Mouse (Mus musculus) right cerebral cortex, adult 2 months (tissue): Measurements from ENCODE around the gene Man1a2.

Source experiments
- DNase-seq, 2 experiments: peaks; one replicate each; pipeline ENCODE4 v3.0.0; 2021 to 2022; ENCODE audit warnings: low spot score in 2 of 2

Gene Man1a2

DNA sequence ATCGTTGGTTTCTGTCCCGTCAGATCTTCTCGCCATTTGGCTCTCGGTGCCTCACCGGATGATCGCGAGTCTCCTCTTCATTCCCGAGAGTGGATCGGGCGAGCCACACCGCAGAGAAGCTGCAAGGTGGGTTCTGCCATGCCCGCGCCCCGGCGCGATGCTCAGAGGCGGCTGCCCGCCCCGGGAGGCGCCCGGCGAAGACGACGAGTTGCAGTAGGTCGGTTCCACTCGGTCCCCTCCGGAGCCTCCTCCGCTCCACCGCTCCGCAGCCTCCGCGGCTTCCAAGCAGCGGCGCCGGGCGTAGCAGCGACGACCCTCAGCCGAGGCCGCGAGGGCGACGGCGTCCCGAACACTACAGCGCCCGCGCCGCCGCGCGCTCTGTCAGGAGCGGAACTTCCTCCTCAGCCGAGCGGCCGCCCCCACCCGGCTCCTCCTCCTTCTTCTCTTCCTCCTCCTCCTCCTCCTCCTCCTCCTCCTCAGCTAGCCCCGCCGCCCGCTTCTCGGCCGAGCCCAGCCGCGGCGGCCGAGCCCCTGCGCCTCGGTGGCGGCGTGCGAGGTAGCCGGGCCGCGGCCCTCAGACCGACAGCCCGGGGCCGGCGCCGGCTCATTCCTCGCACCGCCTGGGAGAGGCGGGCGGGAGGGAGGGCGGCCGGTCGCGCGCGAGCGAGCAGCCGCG is at the start of gene Man1a2:
Man1a2 (minus strand) TSS at position 417 of the 676 bp plus-strand sequence.
- peak; percentile 77 to 80 for DNase-seq

DNA sequence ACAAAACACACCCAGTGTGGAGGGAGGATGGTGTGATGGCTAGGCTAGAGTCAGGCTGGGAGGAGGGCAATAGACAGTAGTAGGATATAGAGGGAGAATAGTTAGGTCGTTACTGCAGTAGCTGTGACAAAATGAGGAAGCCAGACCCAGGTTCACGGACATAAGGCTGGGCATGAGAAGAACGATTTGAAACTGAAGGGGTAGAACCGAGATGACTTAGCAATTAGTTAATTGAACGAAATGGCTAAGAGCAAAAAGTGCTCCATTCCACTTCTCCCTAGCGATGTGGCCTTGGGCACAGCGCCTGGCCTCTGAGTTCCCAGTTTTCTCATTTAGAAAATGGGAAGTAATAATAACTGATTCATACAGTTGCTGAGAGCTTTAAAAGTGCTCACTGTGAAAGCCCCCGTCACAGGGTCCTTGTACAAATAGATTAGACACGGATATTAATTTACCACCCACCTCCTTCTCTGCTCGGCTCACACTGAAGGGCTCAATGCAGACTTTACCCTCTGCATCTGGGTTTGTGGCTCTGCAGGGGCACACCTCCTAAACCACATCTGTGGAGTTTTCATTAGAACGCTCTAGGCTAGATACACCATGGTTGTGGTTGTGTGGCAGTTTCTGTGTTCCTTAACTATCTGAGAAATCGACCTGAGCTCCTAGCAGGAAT is 49.3 kb upstream of the Man1a2 start:
- no peak for DNase-seq

DNA sequence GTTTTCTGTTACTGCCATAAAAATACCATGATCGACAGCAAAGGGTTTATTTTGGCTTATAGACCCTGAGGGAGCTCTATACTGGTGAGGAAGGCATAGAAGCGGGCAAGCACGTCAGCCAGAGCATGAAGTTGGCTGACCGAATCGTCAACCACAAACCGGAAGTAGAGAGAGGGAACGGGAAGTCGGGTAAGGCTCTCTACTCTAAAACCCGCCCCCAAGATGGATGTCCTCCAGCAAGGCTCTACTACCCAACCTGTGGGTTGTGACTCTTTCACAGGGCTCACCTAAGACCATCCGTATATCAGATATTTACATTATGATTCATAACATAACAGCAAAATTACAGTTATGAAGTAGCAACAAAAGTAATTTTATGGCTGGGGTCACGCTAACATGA is 46.6 kb upstream of the Man1a2 start:
- DNase-seq, result no peak

DNA sequence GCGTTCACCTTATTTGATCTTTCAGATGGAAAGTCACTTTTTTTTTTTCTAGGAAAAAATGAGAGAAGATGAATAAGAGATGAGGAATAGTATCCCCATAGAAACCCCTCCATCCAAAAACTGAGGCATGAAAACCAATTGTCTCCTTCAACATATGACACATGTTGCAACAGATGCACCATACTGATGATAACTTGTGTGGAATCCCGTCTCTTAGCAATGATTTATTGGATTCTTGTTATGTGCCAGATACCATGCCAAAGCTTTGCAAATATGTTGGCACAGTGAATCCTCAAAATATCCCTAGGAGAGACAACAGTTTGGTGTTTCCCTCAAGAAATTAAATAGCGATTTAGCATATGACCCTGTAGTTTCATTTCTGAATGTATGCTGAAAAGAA is 46.0 kb upstream of the Man1a2 start:
- no peak for DNase-seq

DNA sequence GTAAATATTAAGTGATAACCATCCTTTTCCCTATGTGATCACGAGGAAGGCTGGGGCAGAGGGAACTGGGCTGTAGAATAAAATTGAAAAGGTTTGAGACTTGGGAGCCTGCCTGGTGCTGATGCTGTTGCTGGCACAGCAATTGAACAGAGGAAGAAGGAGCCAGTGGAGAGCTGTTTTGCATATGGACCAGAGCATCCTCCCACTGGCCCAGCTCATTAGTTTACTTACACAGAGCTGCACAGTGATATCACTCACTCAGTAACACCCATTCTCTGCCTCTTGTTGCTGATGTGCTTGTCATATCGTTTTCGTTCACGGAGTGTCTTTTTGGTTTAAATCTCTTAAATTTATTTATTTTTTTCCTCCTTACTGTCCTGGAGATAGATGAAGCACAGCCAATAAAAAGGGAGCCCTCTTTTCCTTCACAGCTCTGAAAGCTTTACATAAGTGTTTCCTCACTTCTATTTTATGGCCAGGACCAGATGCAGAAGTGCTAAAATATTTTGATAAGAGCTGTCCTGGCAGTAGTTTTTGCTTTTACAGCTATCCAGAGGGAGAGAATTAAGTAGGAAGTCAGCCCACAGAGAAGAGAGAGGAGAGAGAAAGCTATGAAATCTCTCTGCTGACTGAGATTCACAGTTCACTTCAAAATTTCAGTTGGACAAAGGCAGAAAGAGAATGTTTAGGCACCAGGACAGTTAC is 42.9 kb upstream of the Man1a2 start:
- no peak for DNase-seq

DNA sequence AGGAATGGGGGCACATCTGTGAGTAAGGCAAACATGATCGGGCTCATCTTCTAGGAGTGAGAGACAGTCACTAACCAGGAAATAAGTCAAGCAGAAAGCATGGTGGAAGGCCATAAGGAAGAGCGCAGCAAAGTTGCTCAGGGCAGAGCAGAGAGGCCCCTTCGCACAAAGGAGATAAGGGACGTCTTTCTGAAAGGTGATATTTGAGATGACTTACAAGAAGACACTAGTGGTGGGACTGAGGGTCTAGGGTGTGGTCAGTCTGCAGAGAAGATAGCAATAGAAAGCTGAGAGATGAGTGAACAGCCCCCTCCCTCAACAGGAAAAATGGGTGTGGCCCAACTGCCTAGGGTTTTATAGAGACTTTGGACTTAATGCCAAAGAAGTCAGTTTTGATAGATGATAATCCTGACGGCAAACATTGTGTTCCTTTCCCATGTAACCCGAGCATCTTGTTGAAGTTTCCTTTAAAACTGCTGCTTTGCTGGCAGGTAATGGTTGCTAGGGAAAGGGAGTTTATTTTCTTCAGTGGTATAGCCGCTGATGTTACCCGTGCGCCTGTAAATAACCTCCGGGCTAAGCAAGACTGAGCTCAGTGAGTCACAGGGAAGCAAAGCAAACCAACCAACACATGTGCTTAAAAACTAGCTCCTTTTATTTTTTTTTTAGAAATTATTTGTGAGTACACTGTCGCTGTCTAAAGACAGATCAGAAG is 40.8 kb upstream of the Man1a2 start:
- no peak for DNase-seq

DNA sequence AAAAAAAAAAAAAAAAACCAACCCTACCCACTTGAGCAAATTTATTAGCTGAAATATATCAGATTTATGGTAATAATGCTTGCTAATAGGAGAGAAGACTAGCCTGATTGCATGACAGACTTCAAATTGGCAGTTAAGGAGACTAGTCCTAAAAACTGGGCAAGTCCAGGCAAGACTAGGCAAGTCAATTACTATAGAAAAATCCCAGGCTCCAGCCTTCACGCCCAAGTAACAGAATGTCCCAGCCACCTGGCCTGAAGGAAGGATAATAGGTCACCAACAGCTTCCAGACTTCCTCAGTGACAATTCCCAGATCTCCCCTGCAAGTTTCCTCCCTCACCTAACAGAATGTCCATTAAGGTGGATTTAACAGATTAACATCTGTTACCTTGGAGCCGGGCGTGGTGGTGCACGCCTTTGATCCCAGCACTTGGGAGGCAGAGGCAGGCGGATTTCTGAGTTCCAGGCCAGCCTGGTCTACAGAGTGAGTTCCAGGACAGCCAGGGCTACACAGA is 35.5 kb upstream of the Man1a2 start:
- no peak for DNase-seq

DNA sequence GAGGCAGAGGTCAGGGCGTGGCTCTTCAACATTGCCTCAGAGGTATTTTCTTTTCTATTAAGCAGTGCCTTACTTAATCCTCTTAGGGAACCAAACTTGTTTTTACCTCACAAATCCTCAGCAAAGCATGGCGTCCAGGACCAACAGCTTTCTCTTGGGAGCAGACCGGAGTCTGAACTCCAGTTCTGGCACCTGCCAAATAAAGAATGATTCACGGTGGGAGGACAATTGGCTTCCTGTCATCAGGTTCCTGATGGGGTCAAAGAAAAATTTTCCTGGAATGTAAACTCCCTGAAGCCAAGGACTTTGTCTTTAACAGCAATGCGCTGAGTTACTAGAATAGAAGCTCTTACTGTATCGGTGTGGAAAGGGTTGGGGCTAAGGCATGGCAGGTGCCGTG is 30.9 kb upstream of the Man1a2 start:
- DNase-seq, result no peak

DNA sequence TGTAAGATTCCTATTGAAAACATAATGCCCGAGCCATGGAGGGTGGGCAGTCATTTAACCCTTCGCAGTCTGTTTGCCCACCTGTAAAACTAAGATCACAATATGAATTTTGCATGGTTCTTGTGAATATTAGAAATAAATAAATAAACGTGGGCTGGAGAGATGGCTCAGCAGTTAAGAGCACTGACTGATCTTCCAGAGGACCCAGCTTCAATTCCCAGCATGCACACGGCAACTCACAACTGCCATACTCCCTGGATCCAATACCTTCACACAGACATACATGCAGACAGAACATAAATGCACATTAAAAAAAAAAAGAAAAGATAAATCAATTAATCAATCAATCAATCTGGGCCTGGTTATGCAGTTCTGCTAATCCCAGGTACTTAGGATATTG is 30.1 kb upstream of the Man1a2 start:
- no peak for DNase-seq

DNA sequence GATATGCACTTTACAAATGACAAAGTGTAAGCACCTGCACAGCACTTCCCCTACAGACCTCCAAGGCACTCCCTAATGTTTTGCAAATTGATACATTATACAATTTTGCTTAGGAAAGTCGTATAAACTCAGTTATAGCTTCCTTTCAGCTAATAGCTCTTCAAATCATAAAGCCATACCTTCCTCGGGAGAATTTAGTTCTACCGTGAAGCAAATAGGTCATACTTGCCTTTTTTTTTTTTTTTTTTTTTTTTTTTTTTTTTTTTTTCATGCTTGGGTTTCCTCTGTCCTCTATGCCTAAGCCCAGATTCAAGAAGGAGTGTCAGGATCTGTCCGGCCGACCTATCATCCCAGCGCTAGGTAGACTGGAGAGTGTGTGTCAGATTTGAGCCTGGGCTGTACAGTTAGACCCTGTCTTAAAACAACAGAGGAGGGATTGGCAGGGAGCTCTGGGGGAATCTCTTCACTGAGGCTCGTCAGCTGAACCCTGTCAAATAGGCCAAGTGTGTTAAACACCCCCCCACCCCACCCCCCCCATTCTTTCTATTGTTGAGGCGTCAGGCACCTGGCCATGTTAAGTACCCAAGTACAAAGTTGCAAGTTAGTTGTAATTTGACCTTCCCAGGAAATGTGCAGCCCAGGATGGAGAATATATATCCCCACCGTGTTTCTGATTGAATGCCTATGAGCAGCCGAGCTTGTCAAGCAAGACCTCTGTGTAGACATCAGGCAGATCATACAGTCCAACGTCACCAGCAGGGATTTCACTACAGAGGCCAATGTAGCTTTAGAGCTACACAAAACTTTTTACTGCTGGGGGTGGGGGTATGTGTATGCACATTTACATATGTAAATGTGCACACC is 28.1 kb upstream of the Man1a2 start:
- no peak for DNase-seq

DNA sequence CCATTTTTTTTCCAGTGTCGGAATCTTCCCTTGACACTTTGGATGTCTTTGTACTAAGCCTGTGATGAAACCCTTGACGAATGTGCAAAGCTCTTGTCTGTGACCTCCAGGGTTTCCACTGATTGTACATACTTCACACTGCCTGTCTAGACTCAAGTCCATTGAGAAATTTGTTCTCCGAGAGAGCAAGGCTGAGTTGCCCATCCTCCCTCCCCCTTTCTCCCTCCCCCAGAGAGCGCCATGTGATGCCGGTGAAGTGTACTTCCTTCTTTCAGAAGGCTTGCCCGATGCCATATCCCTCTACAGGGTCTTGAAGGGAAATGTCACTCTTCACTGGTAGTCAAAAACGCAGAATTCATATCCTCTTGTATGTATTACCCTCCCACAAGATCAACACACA is 26.8 kb upstream of the Man1a2 start:
- DNase-seq, result no peak

DNA sequence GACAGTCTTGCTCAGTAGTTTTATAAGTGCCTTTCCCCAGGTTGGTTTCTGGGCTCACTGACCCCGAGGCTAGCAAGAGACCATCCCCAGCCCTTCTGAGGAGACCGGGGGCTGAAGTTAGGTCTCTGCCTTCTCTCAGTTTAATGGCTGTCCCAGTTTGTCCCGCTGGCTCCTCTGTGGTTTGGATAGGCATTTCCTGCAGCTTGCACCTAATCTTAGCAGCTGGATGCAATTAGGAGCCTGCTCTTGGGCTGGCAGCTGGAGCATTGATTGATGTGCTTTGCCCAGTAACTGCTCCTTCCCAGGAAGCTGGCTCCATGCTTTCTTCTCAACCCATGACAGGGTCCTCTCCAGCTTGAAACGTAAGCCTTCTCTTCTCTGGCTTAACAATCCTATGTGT is 26.2 kb upstream of the Man1a2 start:
- DNase-seq, result no peak

DNA sequence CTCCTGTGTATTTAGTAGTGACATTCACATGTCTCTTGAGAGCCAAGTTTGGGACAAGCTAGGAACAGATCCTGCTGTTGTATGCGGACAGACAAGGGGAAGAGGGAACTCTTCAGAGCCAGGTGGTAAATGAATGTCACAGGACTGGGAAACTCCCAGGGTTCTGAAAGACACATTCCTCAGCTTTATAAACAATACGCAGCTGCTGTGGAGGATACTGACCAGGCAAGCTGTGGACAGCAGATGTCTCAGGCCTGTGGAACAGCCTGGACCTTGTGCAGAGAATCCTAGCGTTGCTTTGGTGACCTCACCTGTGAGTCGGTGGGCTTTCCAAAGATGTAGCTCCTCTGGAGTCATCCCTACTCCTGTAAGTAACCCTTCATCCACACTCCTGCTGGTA is 21.8 kb upstream of the Man1a2 start:
- DNase-seq, result no peak

DNA sequence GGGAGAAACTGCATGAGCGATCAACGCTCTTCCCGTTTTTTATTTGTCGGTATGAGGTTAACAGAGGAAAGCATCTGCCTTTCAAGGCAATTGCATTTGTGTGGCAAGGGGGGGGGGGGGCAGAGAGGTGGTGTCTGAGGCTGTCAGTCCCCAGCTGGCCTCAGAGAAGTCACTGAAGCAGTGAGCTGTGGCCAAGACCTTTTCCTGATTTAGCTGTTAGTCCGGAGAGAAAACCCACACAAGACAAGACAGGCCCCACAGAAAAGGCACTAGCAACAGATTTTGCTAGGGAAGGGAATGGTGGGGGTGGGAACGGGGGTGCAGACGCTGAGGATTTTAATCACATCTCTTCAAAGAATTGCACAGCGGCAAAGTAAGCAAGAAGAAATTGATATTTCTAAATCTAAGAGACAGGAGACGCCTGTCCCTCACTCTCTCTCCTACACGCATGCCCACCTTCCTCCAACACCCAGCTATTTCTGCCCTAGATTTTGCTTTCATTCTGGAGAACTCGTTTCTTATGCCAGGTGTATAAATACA is 19.9 kb upstream of the Man1a2 start:
- DNase-seq, result peak; percentile 44 to 52

DNA sequence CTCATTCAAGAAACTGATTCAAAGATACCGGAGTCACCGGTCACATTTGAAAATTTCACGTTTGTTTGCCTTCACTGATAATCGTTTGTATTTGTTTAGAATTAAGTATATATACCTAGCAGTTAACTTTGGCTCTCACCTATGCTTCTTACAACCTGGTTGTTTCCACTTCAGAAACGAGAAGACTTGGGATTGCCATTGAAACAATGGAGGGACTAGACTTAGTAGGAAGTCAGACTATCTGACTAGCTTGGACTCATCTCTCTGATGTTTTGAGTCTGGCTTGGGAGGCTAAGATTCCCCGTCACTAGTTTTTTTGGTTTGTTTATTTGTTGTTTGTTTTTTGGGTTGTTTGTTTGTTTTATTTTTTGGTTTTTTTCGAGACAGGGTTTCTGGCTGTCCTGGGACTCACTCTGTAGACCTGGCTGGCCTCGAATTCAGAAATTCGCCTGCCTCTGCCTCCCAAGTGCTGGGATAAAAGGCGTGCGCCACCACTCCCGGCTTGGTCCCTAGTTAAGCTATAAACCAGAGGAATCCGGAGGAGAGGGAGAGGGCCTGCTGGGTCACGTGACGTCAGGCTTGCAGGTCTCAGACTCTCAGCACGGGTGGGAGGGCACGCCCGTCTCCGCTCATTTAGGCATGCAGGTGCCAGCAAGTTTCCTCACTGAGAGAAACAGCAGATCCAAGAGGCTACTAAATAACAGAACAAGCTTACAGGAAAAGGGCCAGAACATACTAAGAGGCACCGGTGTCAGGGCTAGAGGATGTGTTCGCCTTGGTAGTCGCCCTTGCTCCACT is 18.7 kb upstream of the Man1a2 start:
- DNase-seq, result no peak

DNA sequence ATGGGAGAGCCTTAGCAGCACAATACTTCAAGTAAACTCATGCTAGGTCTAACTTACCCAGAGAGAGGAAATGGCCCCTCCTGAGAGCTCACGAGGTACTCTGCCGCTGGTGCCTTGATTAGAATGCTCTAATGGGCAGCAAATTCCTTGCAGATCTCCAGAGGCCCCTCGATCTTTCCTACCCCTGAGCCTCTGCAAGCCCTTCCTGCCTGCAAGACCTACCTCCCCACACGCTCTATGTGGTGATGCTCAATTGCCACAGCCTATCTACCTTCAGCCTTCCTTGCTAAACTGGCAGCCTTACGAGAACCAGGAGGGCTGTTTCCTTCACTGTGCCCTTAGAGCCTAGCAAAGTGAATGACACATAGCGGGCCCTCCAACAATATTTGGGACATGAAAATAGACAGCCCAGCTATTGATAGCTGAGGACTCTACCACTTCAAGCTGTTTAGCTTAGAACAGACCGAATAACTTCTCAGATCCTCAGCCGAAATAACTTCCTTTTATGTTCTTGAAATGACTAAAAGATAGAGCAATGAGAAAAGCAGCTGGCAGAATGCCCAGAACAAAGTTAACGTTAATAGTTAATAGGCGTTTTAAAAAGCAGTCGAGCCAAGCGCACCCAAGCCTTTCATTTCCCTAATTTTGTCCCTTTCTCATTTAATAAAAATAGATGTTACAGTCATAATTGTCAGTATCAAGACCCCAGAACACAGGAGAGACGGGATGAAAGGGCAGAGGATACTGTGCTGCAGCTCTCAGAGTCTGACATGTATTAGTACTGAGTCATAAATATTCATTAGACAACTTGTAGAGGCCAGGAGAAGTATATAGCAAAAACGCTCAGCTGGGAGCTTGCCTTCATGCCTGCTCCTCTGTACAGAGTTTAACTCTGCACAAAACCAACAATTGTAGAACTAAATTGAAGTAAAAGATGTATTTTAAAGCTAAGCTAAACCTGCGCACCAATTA is 17.9 kb upstream of the Man1a2 start:
- DNase-seq, result peak; percentile 27 to 50

DNA sequence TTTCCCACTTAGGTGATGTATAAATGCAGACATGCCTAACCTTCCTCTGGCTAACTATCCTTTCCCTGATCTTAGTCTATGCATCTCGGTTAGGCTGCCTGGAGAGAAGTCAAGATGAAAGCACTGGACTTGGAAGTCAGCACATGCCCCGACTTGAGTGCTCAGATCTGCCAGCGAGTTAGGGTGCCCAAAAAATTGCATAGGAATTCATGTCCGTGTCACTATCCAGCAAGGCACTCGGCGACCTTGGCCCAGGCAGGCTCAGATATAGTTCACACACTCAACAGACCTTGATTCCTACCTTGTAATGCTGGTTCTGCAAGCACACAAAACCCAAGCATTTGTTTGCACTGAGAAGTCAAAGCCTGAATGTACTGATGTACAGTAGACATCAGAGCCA is 3.4 kb upstream of the Man1a2 start:
- DNase-seq, result no peak

DNA sequence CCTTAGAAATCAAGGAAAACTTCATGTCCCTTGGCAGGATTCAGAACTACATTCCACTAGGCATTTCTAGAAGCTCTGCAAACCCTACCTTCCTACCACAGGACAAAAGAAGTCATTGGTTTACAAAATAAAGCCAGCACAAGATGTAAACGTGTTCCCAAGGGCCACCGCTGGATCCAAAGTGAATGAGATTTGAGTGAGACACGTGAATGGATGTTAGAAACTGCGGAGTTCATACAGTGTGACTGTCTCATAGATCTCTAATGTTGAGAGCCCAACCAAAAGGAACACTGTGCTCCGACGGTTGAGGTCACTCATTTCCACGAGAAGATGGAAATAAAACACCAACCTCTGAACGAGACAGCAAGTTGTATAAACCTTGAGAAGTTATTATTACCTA is 1.5 kb upstream of the Man1a2 start:
- DNase-seq, result no peak
